Mouse (Mus musculus): ENCODE data around the gene Slc10a4. TPM values are rescaled to one million over a fixed set of nuclear protein-coding genes. Genes with fewer than 3 reads are reported as not detected.

Gene Slc10a4
- polyA plus RNA-seq, 1 experiment from 2014 or later, result 15.4 TPM

- Histone ChIP-seq H3K4me2 (ENCODE audit: low read length) (no peak overlapping the region), H3K4me1 (replicated peaks; ENCODE audit: control insufficient read depth, insufficient read depth, low read length) (no peaks in the 10 kb centered on the region), H3K4me3 (ENCODE audit: low read depth, low read length) (no peak overlapping the region), H3K9ac (ENCODE audit: low read length) (no peak overlapping the region), H3K27me3 (replicated peaks; ENCODE audit: control insufficient read depth, insufficient read depth, low read length) (no peaks in the 10 kb centered on the region), H3K27ac (ENCODE audit: low read depth) (no peak overlapping the region), H3K9me3 (ENCODE audit: control insufficient read depth, low read length) (no peaks in the 10 kb centered on the region), H3K36me3 (ENCODE audit: control insufficient read depth, insufficient read depth, low read length) (peaks cover 66% of the 10 kb centered on the region)
- DNase-seq (ENCODE audit: low spot score) (no peak), ATAC-seq (replicated peaks; ENCODE audit: low FRiP score, low TSS enrichment, low read depth) (no peak)
- 79% methylated on average over 11 of the region's 11 CpGs for WGBS
Measured at GRCm38 (mm10) chr5:73032481-73032880, 25.8 kb downstream of the Slc10a4 start.

- no peak for ATAC-seq (replicated peaks; ENCODE audit: low FRiP score, low TSS enrichment, low read depth)
- H3K9me3 ChIP-seq (ENCODE audit: control insufficient read depth, low read length), result no peaks in the 10 kb centered on the region
- H3K27ac ChIP-seq (ENCODE audit: low read depth), result no peak overlapping the region
- no peak for DNase-seq (ENCODE audit: low spot score)
- H3K4me3 ChIP-seq (ENCODE audit: low read depth, low read length), result no peak overlapping the region
- peaks cover 51% of the 10 kb centered on the region for H3K36me3 ChIP-seq (ENCODE audit: control insufficient read depth, insufficient read depth, low read length)
- H3K9ac ChIP-seq (ENCODE audit: low read length), result no peak overlapping the region
- no peak overlapping the region for H3K4me2 ChIP-seq (ENCODE audit: low read length)
- H3K4me1 ChIP-seq (replicated peaks; ENCODE audit: control insufficient read depth, insufficient read depth, low read length), result no peaks in the 10 kb centered on the region
- no peaks in the 10 kb centered on the region for H3K27me3 ChIP-seq (replicated peaks; ENCODE audit: control insufficient read depth, insufficient read depth, low read length)
- 96% methylated on average over 2 of the region's 2 CpGs for WGBS
Measured at GRCm38 (mm10) chr5:73044055-73044454, 37.4 kb downstream of the Slc10a4 start.

GRCm38 (mm10) chr5:73047651-73048245, 41.1 kb downstream of the Slc10a4 start:
- Histone ChIP-seq H3K36me3 (ENCODE audit: control insufficient read depth, insufficient read depth, low read length) (peaks cover 79% of the 10 kb centered on the region), H3K27me3 (replicated peaks; ENCODE audit: control insufficient read depth, insufficient read depth, low read length) (no peaks in the 10 kb centered on the region), H3K4me2 (ENCODE audit: low read length) (no peak overlapping the region), H3K4me1 (replicated peaks; ENCODE audit: control insufficient read depth, insufficient read depth, low read length) (no peaks in the 10 kb centered on the region), H3K9ac (ENCODE audit: low read length) (no peak overlapping the region), H3K9me3 (ENCODE audit: control insufficient read depth, low read length) (no peaks in the 10 kb centered on the region), H3K4me3 (ENCODE audit: low read depth, low read length) (no peak overlapping the region), H3K27ac (ENCODE audit: low read depth) (no peak overlapping the region)
- WGBS, result 73% methylated on average over 7 of the region's 7 CpGs
- DNase-seq (ENCODE audit: low spot score) (no peak), ATAC-seq (replicated peaks; ENCODE audit: low FRiP score, low TSS enrichment, low read depth) (no peak)

- Histone ChIP-seq H3K4me1 (replicated peaks; ENCODE audit: control insufficient read depth, insufficient read depth, low read length) (no peaks in the 10 kb centered on the region), H3K4me2 (ENCODE audit: low read length) (no peak overlapping the region), H3K27ac (ENCODE audit: low read depth) (no peak overlapping the region), H3K27me3 (replicated peaks; ENCODE audit: control insufficient read depth, insufficient read depth, low read length) (no peaks in the 10 kb centered on the region), H3K9me3 (ENCODE audit: control insufficient read depth, low read length) (no peaks in the 10 kb centered on the region), H3K4me3 (ENCODE audit: low read depth, low read length) (no peak overlapping the region), H3K36me3 (ENCODE audit: control insufficient read depth, insufficient read depth, low read length) (peaks cover 90% of the 10 kb centered on the region), H3K9ac (ENCODE audit: low read length) (no peak overlapping the region)
- ATAC-seq (replicated peaks; ENCODE audit: low FRiP score, low TSS enrichment, low read depth), result no peak
- 93% methylated on average over 8 of the region's 8 CpGs for WGBS
- DNase-seq (ENCODE audit: low spot score), result no peak
Measured at GRCm38 (mm10) chr5:73053933-73054332, 47.2 kb downstream of the Slc10a4 start.

- Histone ChIP-seq H3K9me3 (ENCODE audit: control insufficient read depth, low read length) (no peaks in the 10 kb centered on the region), H3K36me3 (ENCODE audit: control insufficient read depth, insufficient read depth, low read length) (peaks cover 77% of the 10 kb centered on the region), H3K4me2 (ENCODE audit: low read length) (no peak overlapping the region), H3K4me3 (ENCODE audit: low read depth, low read length) (no peak overlapping the region), H3K27me3 (replicated peaks; ENCODE audit: control insufficient read depth, insufficient read depth, low read length) (no peaks in the 10 kb centered on the region), H3K9ac (ENCODE audit: low read length) (no peak overlapping the region), H3K27ac (ENCODE audit: low read depth) (no peak overlapping the region), H3K4me1 (replicated peaks; ENCODE audit: control insufficient read depth, insufficient read depth, low read length) (no peaks in the 10 kb centered on the region)
- ATAC-seq (replicated peaks; ENCODE audit: low FRiP score, low TSS enrichment, low read depth), result no peak
- 89% methylated on average over 6 of the region's 6 CpGs for WGBS
- no peak for DNase-seq (ENCODE audit: low spot score)
Measured at GRCm38 (mm10) chr5:73056457-73056856, 49.8 kb downstream of the Slc10a4 start.

GRCm38 (mm10) chr5:73056937-73057336, 50.3 kb downstream of the Slc10a4 start:
- Histone ChIP-seq H3K4me2 (ENCODE audit: low read length) (no peak overlapping the region), H3K4me1 (replicated peaks; ENCODE audit: control insufficient read depth, insufficient read depth, low read length) (no peaks in the 10 kb centered on the region), H3K27me3 (replicated peaks; ENCODE audit: control insufficient read depth, insufficient read depth, low read length) (no peaks in the 10 kb centered on the region), H3K4me3 (ENCODE audit: low read depth, low read length) (no peak overlapping the region), H3K9me3 (ENCODE audit: control insufficient read depth, low read length) (no peaks in the 10 kb centered on the region), H3K9ac (ENCODE audit: low read length) (no peak overlapping the region), H3K36me3 (ENCODE audit: control insufficient read depth, insufficient read depth, low read length) (peaks cover 73% of the 10 kb centered on the region), H3K27ac (ENCODE audit: low read depth) (no peak overlapping the region)
- DNase-seq (ENCODE audit: low spot score) (no peak), ATAC-seq (replicated peaks; ENCODE audit: low FRiP score, low TSS enrichment, low read depth) (no peak)
- WGBS, result 74% methylated on average over 5 of the region's 5 CpGs

- H3K9me3 ChIP-seq (ENCODE audit: control insufficient read depth, low read length), result no peaks in the 10 kb centered on the region
- H3K27me3 ChIP-seq (replicated peaks; ENCODE audit: control insufficient read depth, insufficient read depth, low read length), result no peaks in the 10 kb centered on the region
- peaks cover 53% of the 10 kb centered on the region for H3K36me3 ChIP-seq (ENCODE audit: control insufficient read depth, insufficient read depth, low read length)
- no peak for ATAC-seq (replicated peaks; ENCODE audit: low FRiP score, low TSS enrichment, low read depth)
- H3K4me3 ChIP-seq (ENCODE audit: low read depth, low read length), result no peak overlapping the region
- no peak overlapping the region for H3K27ac ChIP-seq (ENCODE audit: low read depth)
- WGBS, result 82% methylated on average over 11 of the region's 11 CpGs
- H3K4me1 ChIP-seq (replicated peaks; ENCODE audit: control insufficient read depth, insufficient read depth, low read length), result no peaks in the 10 kb centered on the region
- no peak for DNase-seq (ENCODE audit: low spot score)
- H3K9ac ChIP-seq (ENCODE audit: low read length), result no peak overlapping the region
- H3K4me2 ChIP-seq (ENCODE audit: low read length), result no peak overlapping the region
Measured at GRCm38 (mm10) chr5:73061506-73062155, 54.9 kb downstream of the Slc10a4 start.
